7 mouse cellular contexts compared by ENCODE assay signal in genomic region chr7:29071169-29071891, GRCm38 (mm10). TPM values are rescaled to one million over a fixed set of nuclear protein-coding genes. Genes with fewer than 3 reads are reported as not detected.
DNase-seq lines count a peak whose midpoint lies in the region; TF ChIP-seq lines count a peak whose summit lies in the region.

No protein-coding gene starts in this region.

- TF ChIP-seq CTCF in ES-Bruce4 (IDR thresholded peaks at IDR 0.05; ENCODE audit: low read depth, low read length), result no peak

- H3K9me3 ChIP-seq in ES-Bruce4 (replicated peaks; ENCODE audit: control insufficient read depth, insufficient read depth, low read length, poor library complexity, severe bottlenecking), result no peaks in the 10 kb centered on the region

- no peak overlapping the region for H3K27ac ChIP-seq in ES-Bruce4 (ENCODE audit: insufficient read depth, low read length)

- peaks cover 2% of the 10 kb centered on the region for H3K4me1 ChIP-seq in ES-Bruce4 (ENCODE audit: control insufficient read depth, insufficient read depth, low read length)

- H3K36me3 ChIP-seq in ES-Bruce4 (ENCODE audit: control insufficient read depth, insufficient read depth, low read length, poor library complexity, severe bottlenecking), result no peaks in the 10 kb centered on the region; the same call in 1 of the 2 replicates

- no peak for TF ChIP-seq EP300 in ES-Bruce4 (IDR thresholded peaks at IDR 0.05; ENCODE audit: insufficient read depth, low read depth, low read length)

- TF ChIP-seq POLR2A in ES-Bruce4 (IDR thresholded peaks at IDR 0.05; ENCODE audit: insufficient read depth, low read length), result no peak

- peak overlapping the region; percentile 22 for H3K4me3 ChIP-seq in ES-Bruce4 (ENCODE audit: low read depth, low read length)

- no peak overlapping the region for H3K9ac ChIP-seq in ES-Bruce4 (ENCODE audit: low read depth, poor library complexity, severe bottlenecking)

- DNase-seq in Muller cell, postnatal 12 days (ENCODE audit: inconsistent ontology term), result peak; percentile 58
- peak; percentile 59 to 64 for DNase-seq in frontal cortex, postnatal 14 days (ENCODE audit: low spot score in 2 of 2)
- DNase-seq in left cerebral cortex, postnatal 4 days, result peak; percentile 68
- DNase-seq in retina, postnatal 7 days (ENCODE audit: low read depth, low spot score), result peak; percentile 28
- no peak for DNase-seq in natural killer cell, adult 2 months (ENCODE audit: low spot score in 2 of 2)
- no peak for DNase-seq in urinary bladder, postnatal 36 days (ENCODE audit: low spot score in 2 of 2)

- H3K27me3 ChIP-seq in ES-Bruce4 (ENCODE audit: control insufficient read depth, insufficient read depth, low read length, poor library complexity, severe bottlenecking), result no peaks in the 10 kb centered on the region

- intact Hi-C loops in left cerebral cortex, postnatal 4 days (cut with DNase I), result no loop called here

RNA-seq across cellular contexts. Expression of gene Ryr1, which starts 53.6 kb away (rescaled TPM):
- polyA plus RNA-seq in ES-Bruce4 (2011; ENCODE audit: insufficient read depth, insufficient read length, low read depth, missing spikeins), result 8.4 and 10.3 TPM in 2 replicates
- 10 to 100 TPM; 10.6 to 13.7 TPM for total RNA-seq in left cerebral cortex, postnatal 4 days (2021)

Comparison
In these comparisons a context has a peak if more than half of its experiments do, and no peak if none do; other contexts are left out.
1. DNase-seq: peak in Muller cell, postnatal 12 days (single experiment), frontal cortex, postnatal 14 days (2 of 2), left cerebral cortex, postnatal 4 days (single experiment) and retina, postnatal 7 days (single experiment); none in natural killer cell, adult 2 months (0 of 2) and urinary bladder, postnatal 36 days (0 of 2).